Mouse (Mus musculus) gonadal fat pad, adult 2 months (tissue): ENCODE data around the gene Lrit3. TPM values are rescaled to one million over a fixed set of nuclear protein-coding genes. Genes with fewer than 3 reads are reported as not detected.

Source experiments
- DNase-seq: peaks from one replicate; pipeline ENCODE4 v3.0.0-alpha.2; 2012; ENCODE audit warnings: low read depth
- polyA plus RNA-seq: library from polyadenylated mRNA; depleted of rRNA; stranded (reverse); fragments of >200 nt; gene quantifications from 2 replicates; pipeline ENCODE4 v1.2.3, GENCODE M21; 2012; rRNA removed

Gene Lrit3
- polyA plus RNA-seq, result 0.07 and 0.08 TPM in 2 replicates

GRCm38 (mm10) chr3:129803765-129804164, at the start of gene Lrit3:
Lrit3 (minus strand) TSS chr3:129804030.
- DNase-seq, result no peak

GRCm38 (mm10) chr3:129846846-129847245, 43.0 kb upstream of the Lrit3 start:
- no peak for DNase-seq

- DNase-seq, result no peak
Observed at GRCm38 (mm10) chr3:129845868-129846267, 42.0 kb upstream of the Lrit3 start.

GRCm38 (mm10) chr3:129838017-129838416, 34.2 kb upstream of the Lrit3 start:
- no peak for DNase-seq

GRCm38 (mm10) chr3:129836965-129837364, 33.1 kb upstream of the Lrit3 start:
- DNase-seq, result no peak

- no peak for DNase-seq
Observed at GRCm38 (mm10) chr3:129836051-129836697, 32.3 kb upstream of the Lrit3 start.

- DNase-seq, result no peak
Observed at GRCm38 (mm10) chr3:129835388-129835934, 31.6 kb upstream of the Lrit3 start, which contains the start of gene Cfi. Cfi (plus strand) TSS chr3:129835884.

GRCm38 (mm10) chr3:129831035-129831568, 27.3 kb upstream of the Lrit3 start, which contains the start of gene Gar1:
Gar1 (minus strand) TSS chr3:129831396.
- peak; percentile 69 for DNase-seq

GRCm38 (mm10) chr3:129830626-129831025, 26.8 kb upstream of the Lrit3 start:
- DNase-seq, result no peak

GRCm38 (mm10) chr3:129827691-129828090, 23.9 kb upstream of the Lrit3 start:
- DNase-seq, result no peak

GRCm38 (mm10) chr3:129826691-129827090, 22.9 kb upstream of the Lrit3 start:
- no peak for DNase-seq

- DNase-seq, result no peak
Observed at GRCm38 (mm10) chr3:129824891-129825290, 21.1 kb upstream of the Lrit3 start.

GRCm38 (mm10) chr3:129824146-129824545, 20.3 kb upstream of the Lrit3 start:
- DNase-seq, result peak; percentile 28

GRCm38 (mm10) chr3:129823293-129823692, 19.5 kb upstream of the Lrit3 start:
- DNase-seq, result no peak

GRCm38 (mm10) chr3:129822206-129822775, 18.5 kb upstream of the Lrit3 start, which contains the start of gene Rrh:
Rrh (minus strand) TSS chr3:129822587.
- DNase-seq, result no peak

- no peak for DNase-seq
Observed at GRCm38 (mm10) chr3:129821736-129822135, 17.9 kb upstream of the Lrit3 start.

GRCm38 (mm10) chr3:129820847-129821246, 17.0 kb upstream of the Lrit3 start:
- no peak for DNase-seq

- no peak for DNase-seq
Observed at GRCm38 (mm10) chr3:129799011-129799410, 4.8 kb downstream of the Lrit3 start.

- DNase-seq, result no peak
Observed at GRCm38 (mm10) chr3:129798551-129798950, 5.3 kb downstream of the Lrit3 start.

- no peak for DNase-seq
Observed at GRCm38 (mm10) chr3:129797341-129797740, 6.5 kb downstream of the Lrit3 start.

- no peak for DNase-seq
Observed at GRCm38 (mm10) chr3:129793801-129794200, 10.0 kb downstream of the Lrit3 start.

- DNase-seq, result no peak
Observed at GRCm38 (mm10) chr3:129782746-129783145, 21.1 kb downstream of the Lrit3 start.

- DNase-seq, result no peak
Observed at GRCm38 (mm10) chr3:129781435-129781834, 22.4 kb downstream of the Lrit3 start.
